Mouse (Mus musculus) MEL (cell line): ENCODE results near the gene Wnt10b. TPM values are rescaled to one million over a fixed set of nuclear protein-coding genes. Genes with fewer than 3 reads are reported as not detected.

Source experiments
- DNase-seq: peaks from one replicate; pipeline ENCODE4 v3.0.0; 2011; ENCODE audit warnings: low read depth, low spot score
- H3K27ac ChIP-seq: 2 replicates; pipeline ENCODE4 v1.5.1; 2012; ENCODE audit warnings: low read depth, mild to moderate bottlenecking, control low read depth, low read length, moderate library complexity; ENCODE audit not compliant: control insufficient read depth
- H3K27me3 ChIP-seq, 2 experiments: fragments of 150-350 bp in 1 of 2; sonication (generic) in 1 of 2; 2 replicates each; pipeline ENCODE4 v1.6.1; 2012; ENCODE audit warnings: low read length in 2 of 2, mild to moderate bottlenecking in 2 of 2, improper control_type of control experiment in 1 of 2, moderate library complexity in 1 of 2; ENCODE audit not compliant: insufficient read depth in 2 of 2, control insufficient read depth in 1 of 2
- H3K36me3 ChIP-seq, 2 experiments: 2 replicates each; pipeline ENCODE4 v1.6.1; 2012 to 2014; ENCODE audit warnings: low read length in 2 of 2, improper control_type of control experiment in 1 of 2, inconsistent platforms in 1 of 2, mild to moderate bottlenecking in 1 of 2; ENCODE audit not compliant: insufficient read depth in 2 of 2, control insufficient read depth in 1 of 2
- H3K4me1 ChIP-seq, 2 experiments: fragments of 150-350 bp in 1 of 2; sonication (generic) in 1 of 2; 2 replicates each; pipeline ENCODE4 v1.6.1; 2012; ENCODE audit warnings: low read length in 2 of 2, improper control_type of control experiment in 1 of 2, mild to moderate bottlenecking in 1 of 2; ENCODE audit not compliant: insufficient read depth in 2 of 2, control insufficient read depth in 1 of 2
- H3K4me3 ChIP-seq, 2 experiments: fragments of 150-350 bp in 1 of 2; sonication (generic) in 1 of 2; 2 replicates each; pipeline ENCODE4 v1.5.1; 2012; ENCODE audit warnings: low read depth in 2 of 2, low read length in 2 of 2, mild to moderate bottlenecking in 2 of 2, moderate library complexity in 2 of 2, control low read depth in 1 of 2, improper control_type of control experiment in 1 of 2; ENCODE audit not compliant: control insufficient read depth in 1 of 2, insufficient read depth in 1 of 2
- H3K79me2 ChIP-seq: 2 replicates; pipeline ENCODE4 v1.6.1; 2012; ENCODE audit warnings: mild to moderate bottlenecking, low read length, moderate library complexity; ENCODE audit not compliant: control insufficient read depth, poor library complexity, insufficient read depth
- H3K9ac ChIP-seq: 2 replicates; pipeline ENCODE4 v1.6.1; 2012; ENCODE audit warnings: low read depth, mild to moderate bottlenecking, control low read depth, low read length, moderate library complexity; ENCODE audit not compliant: control insufficient read depth, poor library complexity, severe bottlenecking
- H3K9me3 ChIP-seq: fragments of 150-350 bp; sonication (generic); replicated peaks from 2 replicates; pipeline ENCODE4 v1.6.1; 2012; ENCODE audit warnings: mild to moderate bottlenecking, low read length, improper control_type of control experiment, moderate library complexity; ENCODE audit not compliant: insufficient read depth
- CHD1 ChIP-seq: IDR thresholded peaks from 2 replicates; pipeline ENCODE4 v1.6.1; 2012; ENCODE audit warnings: low read depth, mild to moderate bottlenecking, inconsistent platforms, low read length, improper control_type of control experiment
- CHD2 ChIP-seq: IDR thresholded peaks from 2 replicates; pipeline ENCODE4 v1.6.1; 2011; ENCODE audit warnings: low read length, improper control_type of control experiment
- E2F4 ChIP-seq: IDR thresholded peaks from 2 replicates; pipeline ENCODE4 v1.6.1; 2011; ENCODE audit warnings: low read depth, low read length, improper control_type of control experiment, borderline replicate concordance
- ELF1 ChIP-seq: IDR thresholded peaks from 2 replicates; pipeline ENCODE4 v1.6.1; 2014; ENCODE audit warnings: low read depth, mild to moderate bottlenecking, inconsistent platforms, low read length, improper control_type of control experiment, moderate library complexity
- EP300 ChIP-seq, 2 experiments: IDR thresholded peaks; 2 replicates each; pipeline ENCODE4 v1.6.1; 2011; ENCODE audit warnings: improper control_type of control experiment in 2 of 2, low read length in 2 of 2, low read depth in 1 of 2, mild to moderate bottlenecking in 1 of 2
- ETS1 ChIP-seq: IDR thresholded peaks from 2 replicates; pipeline ENCODE4 v1.6.1; 2012; ENCODE audit warnings: low read depth, mild to moderate bottlenecking, inconsistent platforms, low read length, improper control_type of control experiment, moderate library complexity
- GATA1 ChIP-seq: IDR thresholded peaks from 2 replicates; pipeline ENCODE4 v1.6.1; 2011; ENCODE audit warnings: low read depth, low read length, improper control_type of control experiment
- HCFC1 ChIP-seq: IDR thresholded peaks from 2 replicates; pipeline ENCODE4 v1.6.1; 2012; ENCODE audit warnings: low read depth, mild to moderate bottlenecking, inconsistent platforms, low read length, improper control_type of control experiment, moderate library complexity
- JUND ChIP-seq: IDR thresholded peaks from 2 replicates; pipeline ENCODE4 v1.6.1; 2011; ENCODE audit warnings: low read depth, mild to moderate bottlenecking, improper control_type of control experiment, low read length
- KAT2A ChIP-seq: conservative IDR thresholded peaks from 2 replicates; pipeline ENCODE4 v1.6.1; 2012; ENCODE audit warnings: low read depth, low read length, improper control_type of control experiment, inconsistent platforms
- MAFK ChIP-seq: IDR thresholded peaks from 2 replicates; pipeline ENCODE4 v1.6.1; 2011; ENCODE audit warnings: low read depth, mild to moderate bottlenecking, low read length, improper control_type of control experiment, borderline replicate concordance
- MAZ ChIP-seq: IDR thresholded peaks from 2 replicates; pipeline ENCODE4 v1.6.1; 2012; ENCODE audit warnings: low read depth, mild to moderate bottlenecking, inconsistent platforms, low read length, improper control_type of control experiment
- MXI1 ChIP-seq: IDR thresholded peaks from 2 replicates; pipeline ENCODE4 v1.6.1; 2011; ENCODE audit warnings: mild to moderate bottlenecking, low read depth, low read length, improper control_type of control experiment
- MYB ChIP-seq: IDR thresholded peaks from 2 replicates; pipeline ENCODE4 v1.6.1; 2011; ENCODE audit warnings: mild to moderate bottlenecking, low read depth, low read length, improper control_type of control experiment
- MYC ChIP-seq: IDR thresholded peaks from 2 replicates; pipeline ENCODE4 v1.6.1; 2011; ENCODE audit warnings: low read depth, mild to moderate bottlenecking, low read length, improper control_type of control experiment, moderate library complexity
- NELFE ChIP-seq: IDR thresholded peaks from 2 replicates; pipeline ENCODE4 v1.6.1; 2011; ENCODE audit warnings: low read depth, low read length, improper control_type of control experiment
- NRF1 ChIP-seq: IDR thresholded peaks from 2 replicates; pipeline ENCODE4 v1.6.1; 2014; ENCODE audit warnings: low read depth, mild to moderate bottlenecking, inconsistent platforms, low read length, improper control_type of control experiment, moderate library complexity; ENCODE audit not compliant: poor library complexity, insufficient read depth, severe bottlenecking
- POLR2A ChIP-seq, 2 experiments: IDR thresholded peaks; 2 replicates each; pipeline ENCODE4 v1.6.1; 2011 to 2012; ENCODE audit warnings: low read length in 2 of 2, mild to moderate bottlenecking in 2 of 2, control low read depth in 1 of 2, improper control_type of control experiment in 1 of 2, low read depth in 1 of 2, moderate library complexity in 1 of 2; ENCODE audit not compliant: control insufficient read depth in 1 of 2, insufficient read depth in 1 of 2, poor library complexity in 1 of 2
- POLR2AphosphoS5 ChIP-seq: IDR thresholded peaks from 2 replicates; pipeline ENCODE4 v1.6.1; 2012; ENCODE audit warnings: low read depth, borderline replicate concordance, mild to moderate bottlenecking, inconsistent platforms, low read length, moderate library complexity, mixed read lengths
- RAD21 ChIP-seq: IDR thresholded peaks from 2 replicates; pipeline ENCODE4 v1.6.1; 2011; ENCODE audit warnings: mild to moderate bottlenecking, low read depth, low read length, improper control_type of control experiment
- RCOR1 ChIP-seq: IDR thresholded peaks from 2 replicates; pipeline ENCODE4 v1.6.1; 2012; ENCODE audit warnings: low read depth, mild to moderate bottlenecking, inconsistent platforms, low read length, improper control_type of control experiment
- SIN3A ChIP-seq: IDR thresholded peaks from 2 replicates; pipeline ENCODE4 v1.6.1; 2012; ENCODE audit warnings: low read length, improper control_type of control experiment, inconsistent platforms
- SMC3 ChIP-seq: IDR thresholded peaks from 2 replicates; pipeline ENCODE4 v1.6.1; 2011; ENCODE audit warnings: low read depth, low read length, improper control_type of control experiment
- TAL1 ChIP-seq: IDR thresholded peaks from 2 replicates; pipeline ENCODE4 v1.6.1; 2012; ENCODE audit warnings: mild to moderate bottlenecking, inconsistent platforms, low read length, moderate library complexity, mixed read lengths
- TBP ChIP-seq: IDR thresholded peaks from 2 replicates; pipeline ENCODE4 v1.8.0; 2011; ENCODE audit warnings: low read depth, low read length, improper control_type of control experiment
- TCF12 ChIP-seq: IDR thresholded peaks from 2 replicates; pipeline ENCODE4 v1.6.1; 2014; ENCODE audit warnings: low read depth, mild to moderate bottlenecking, inconsistent platforms, low read length, improper control_type of control experiment, moderate library complexity
- UBTF ChIP-seq: IDR thresholded peaks from 2 replicates; pipeline ENCODE4 v1.6.1; 2012; ENCODE audit warnings: low read depth, mild to moderate bottlenecking, inconsistent platforms, low read length, improper control_type of control experiment, moderate library complexity, borderline replicate concordance; ENCODE audit not compliant: insufficient read depth
- USF1 ChIP-seq: IDR thresholded peaks from 2 replicates; pipeline ENCODE4 v1.6.1; 2014; ENCODE audit warnings: low read depth, mild to moderate bottlenecking, inconsistent platforms, low read length, improper control_type of control experiment, moderate library complexity
- USF2 ChIP-seq, 2 experiments: IDR thresholded peaks; 2 replicates each; pipeline ENCODE4 v1.6.1; 2011 to 2012; ENCODE audit warnings: improper control_type of control experiment in 2 of 2, low read length in 2 of 2, borderline replicate concordance in 1 of 2, inconsistent platforms in 1 of 2, low read depth in 1 of 2, mild to moderate bottlenecking in 1 of 2; ENCODE audit not compliant: insufficient read depth in 1 of 2
- ZC3H11A ChIP-seq: IDR thresholded peaks from 2 replicates; pipeline ENCODE4 v1.6.1; 2012; ENCODE audit warnings: low read depth, mild to moderate bottlenecking, inconsistent platforms, low read length, improper control_type of control experiment
- ZMIZ1 ChIP-seq: IDR thresholded peaks from 2 replicates; pipeline ENCODE4 v1.6.1; 2012; ENCODE audit warnings: low read depth, mild to moderate bottlenecking, inconsistent platforms, low read length, improper control_type of control experiment, moderate library complexity
- polyA plus RNA-seq, 2 experiments: library from polyadenylated mRNA; stranded (reverse) in 1 of 2; unstranded in 1 of 2; fragments of >175 nt in 1 of 2; fragments of >200 nt in 1 of 2; gene quantifications; 2 replicates each; pipeline versions ENCODE4 v1.2.1 to v1.2.4; 2012; ENCODE audit warnings: low replicate concordance in 2 of 2, low read depth in 1 of 2; ENCODE audit not compliant: insufficient read length in 2 of 2, insufficient read depth in 1 of 2, missing spikeins in 1 of 2
- total RNA-seq: library from RNA; depleted of rRNA; stranded (reverse); fragments of 300-350 nt; gene quantifications from 2 replicates; pipeline ENCODE4 v1.2.3, GENCODE M21; 2012

Wnt10b gene
- total and polyA plus RNA-seq, 3 experiments = 0.14 to 0.23 TPM; not detected in 1

DNA sequence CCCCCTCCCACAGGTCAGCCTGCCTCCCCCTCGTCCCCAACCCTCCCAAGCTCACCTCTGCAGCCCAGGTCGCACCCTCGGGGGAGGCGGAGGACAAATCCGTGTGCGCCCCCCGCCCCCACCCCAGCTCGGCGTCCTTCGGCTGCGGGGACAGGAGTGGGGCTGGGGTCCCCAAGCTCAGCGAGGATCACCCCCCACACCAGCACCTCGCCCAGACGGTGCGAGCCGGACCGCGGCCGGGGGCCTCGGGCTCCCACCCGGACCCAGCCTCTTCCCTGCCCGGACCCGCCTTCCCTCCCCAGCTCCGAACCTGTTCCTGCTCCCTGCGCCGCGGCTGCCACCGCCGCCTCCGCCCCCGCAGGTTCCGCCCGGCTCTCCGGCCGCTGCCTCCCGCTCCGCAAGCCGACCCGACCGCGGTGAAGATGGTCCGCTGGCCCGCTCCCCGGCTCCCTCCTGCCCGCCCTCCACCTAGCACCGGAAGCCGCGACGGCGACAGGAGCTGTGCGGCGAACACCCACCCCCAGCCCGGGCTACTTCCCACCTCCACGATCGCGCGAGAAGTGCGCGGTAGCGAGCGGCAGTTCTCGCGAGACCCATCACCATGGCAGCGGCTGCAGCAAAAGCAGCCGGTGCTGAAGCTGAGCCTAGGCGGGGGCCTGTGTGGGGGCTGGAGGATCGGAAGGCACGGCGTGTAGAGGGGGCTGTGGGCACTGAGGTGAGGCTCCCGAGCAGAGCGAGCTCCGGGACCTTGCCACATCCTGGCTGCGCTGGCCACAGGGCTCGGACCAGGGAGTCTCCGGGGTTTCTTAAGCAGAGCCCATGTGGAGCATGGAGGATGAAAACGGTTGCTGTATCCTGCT, 15.1 kb downstream of the Wnt10b start, which contains the start of gene Arf3 (continued):
- TF ChIP-seq KAT2A (no peak; the same call in 1 of the 2 replicates), MYB (no peak), TCF12 (peak; percentile 74), UBTF (peak; percentile 91; the same call in 1 of the 2 replicates), MAZ (peak; percentile 83), CHD1 (no peak), GATA1 (no peak), SIN3A (peak; percentile 96), NELFE (peak; percentile 92), POLR2A (IDR thresholded peaks at IDR 0.05; ENCODE audit: control insufficient read depth in 1 of 2, insufficient read depth in 1 of 2, low read depth in 1 of 2, low read length in 2 of 2, poor library complexity in 1 of 2) (peak; percentile 93 to 95), USF2 (IDR thresholded peaks at IDR 0.05; ENCODE audit: borderline replicate concordance in 1 of 2, insufficient read depth in 1 of 2, low read depth in 1 of 2, low read length in 2 of 2) (no peak), ETS1 (0 out of 2 replicates have a peak, but pooled peaks have one; percentile 6), SMC3 (no peak), ZMIZ1 (peak; percentile 91), MXI1 (peak; percentile 91), MAFK (no peak), HCFC1 (peak; percentile 87), USF1 (no peak), E2F4 (no peak), CHD2 (peak; percentile 99), JUND (no peak)
- TF ChIP-seq, all 39 proteins: peak for 16

DNA sequence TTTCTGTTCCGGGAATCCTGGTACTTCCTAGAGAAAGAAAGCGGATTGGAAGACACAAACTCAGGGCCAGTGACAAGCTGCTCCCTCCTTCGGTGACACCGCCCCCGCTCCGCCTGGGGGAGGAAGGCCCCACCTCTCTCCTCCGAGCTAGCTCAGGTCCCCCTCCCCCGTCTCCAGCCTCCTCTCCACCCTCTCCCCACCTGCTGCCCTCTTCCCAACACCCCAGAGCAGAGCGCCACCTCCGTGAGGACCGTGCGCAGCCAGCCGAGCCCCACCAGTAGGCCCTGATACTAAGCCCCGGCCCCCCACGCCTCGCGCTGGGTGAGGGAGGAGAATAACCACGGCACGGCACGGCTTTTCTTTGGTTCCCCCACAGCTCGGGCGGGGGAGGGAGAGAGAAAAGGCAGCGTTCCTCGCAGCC, 15.7 kb downstream of the Wnt10b start:
- Histone ChIP-seq H3K4me3 (peak overlapping the region; percentile 63 to 94), H3K79me2 (peaks cover 29% of the 10 kb centered on the region), H3K9ac (peak overlapping the region; percentile 95), H3K4me1 (peaks cover 3 to 18% of the 10 kb centered on the region in 2 experiments; a peak in 2 of 4 replicates), H3K27ac (peak overlapping the region; percentile 9; the same call in 1 of the 2 replicates), H3K36me3 (peaks cover 0 to 9% of the 10 kb centered on the region in 2 experiments; a peak in 2 of 4 replicates), H3K9me3 (no peaks in the 10 kb centered on the region), H3K27me3 (no peaks in the 10 kb centered on the region; a peak in 2 of 4 replicates)
- DNase-seq = peak; percentile 85
- TF ChIP-seq EP300 (IDR thresholded peaks at IDR 0.05; ENCODE audit: low read depth in 1 of 2, low read length in 2 of 2) = no peak; a peak in 1 of 4 replicates
- no peak for TF ChIP-seq ZMIZ1
- no peak for TF ChIP-seq POLR2A (IDR thresholded peaks at IDR 0.05; ENCODE audit: control insufficient read depth in 1 of 2, insufficient read depth in 1 of 2, low read depth in 1 of 2, low read length in 2 of 2, poor library complexity in 1 of 2)
- TF ChIP-seq CHD2 = no peak
- no peak for TF ChIP-seq MYC
- no peak for TF ChIP-seq ZC3H11A
- TF ChIP-seq GATA1 = no peak
- TF ChIP-seq E2F4 = no peak
- no peak for TF ChIP-seq RCOR1
- no peak for TF ChIP-seq USF2 (IDR thresholded peaks at IDR 0.05; ENCODE audit: borderline replicate concordance in 1 of 2, insufficient read depth in 1 of 2, low read depth in 1 of 2, low read length in 2 of 2)
- no peak for TF ChIP-seq MAFK
- TF ChIP-seq SIN3A = peak; percentile 7
- TF ChIP-seq NRF1 = 0 out of 2 replicates have a peak, but pooled peaks have one; percentile 17
- TF ChIP-seq RAD21 = no peak
- no peak for TF ChIP-seq POLR2AphosphoS5
- no peak for TF ChIP-seq TAL1
- no peak for TF ChIP-seq ELF1
- TF ChIP-seq KAT2A = no peak
- no peak for TF ChIP-seq TBP
- 0 out of 2 replicates have a peak, but pooled peaks have one; percentile 53 for TF ChIP-seq UBTF
- peak; percentile 35; the same call in 1 of the 2 replicates for TF ChIP-seq HCFC1
